ENCODE assay signal across 9 mouse cellular contexts in the genomic region with DNA sequence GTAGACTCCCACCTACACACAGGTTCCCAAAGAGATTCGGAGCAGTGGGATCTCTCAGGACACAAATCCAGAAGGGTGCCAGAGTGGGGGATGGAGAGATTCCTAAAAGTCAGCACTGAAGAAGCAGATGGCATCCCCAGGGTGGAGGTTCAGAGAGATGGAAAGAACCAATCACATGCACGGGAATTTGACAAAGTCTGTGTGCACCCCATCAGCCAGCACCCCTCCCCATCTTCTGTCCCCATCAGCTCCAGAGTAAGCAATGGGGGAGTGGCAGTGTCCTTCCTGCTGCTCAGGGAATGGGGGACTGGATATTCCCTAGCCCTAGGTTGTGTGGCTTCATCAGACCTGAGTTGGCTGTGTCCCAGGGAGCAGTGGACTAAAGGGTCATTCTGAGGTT. TPM values are rescaled to one million over a fixed set of nuclear protein-coding genes. Genes with fewer than 3 reads are reported as not detected.
DNase-seq lines count a peak whose midpoint lies in the region; ATAC-seq lines count a peak whose summit lies in the region.
"Had no signal": no experiment of that assay in that cellular context is flagged by ENCODE, and none has a peak within 500 bp of the region (broad histone marks: within the 10 kb centered on the region; RNA-seq: fewer than 3 reads in every experiment).

No protein-coding gene starts in this region.

- peak overlapping the region; percentile 74 for H3K4me2 ChIP-seq in kidney, embryonic 15.5 days
- peak overlapping the region; percentile 57 for H3K4me2 ChIP-seq in hindbrain, embryonic 15.5 days
- peak overlapping the region; percentile 54 for H3K4me2 ChIP-seq in midbrain, embryonic 15.5 days

- H3K27ac ChIP-seq in kidney, embryonic 15.5 days = peak overlapping the region; percentile 94
- H3K27ac ChIP-seq in hindbrain, embryonic 15.5 days (replicated peaks) = no peak overlapping the region
- H3K27ac ChIP-seq in midbrain, embryonic 15.5 days = no peak overlapping the region

- H3K9ac ChIP-seq in kidney, embryonic 15.5 days = peak overlapping the region; percentile 52
- H3K9ac ChIP-seq in hindbrain, embryonic 15.5 days = no peak overlapping the region
- H3K9ac ChIP-seq in midbrain, embryonic 15.5 days = no peak overlapping the region

- peak; percentile 28; the same call in 1 of the 2 replicates for ATAC-seq in kidney, embryonic 15.5 days (replicated peaks; ENCODE audit: low FRiP score)
- ATAC-seq in hindbrain, embryonic 15.5 days (ENCODE audit: low FRiP score, low read depth) = 0 out of 2 replicates have a peak, but pooled peaks have one; percentile 39
- 0 out of 2 replicates have a peak, but pooled peaks have one; percentile 11 for ATAC-seq in midbrain, embryonic 15.5 days (replicated peaks)
- ATAC-seq in activated CD4-positive, CD25-positive, alpha-beta regulatory T cell, adult 4 months = no peak

- no peaks in the 10 kb centered on the region for H3K9me3 ChIP-seq in kidney, embryonic 15.5 days (replicated peaks)
- H3K9me3 ChIP-seq in hindbrain, embryonic 15.5 days = no peaks in the 10 kb centered on the region
- no peaks in the 10 kb centered on the region for H3K9me3 ChIP-seq in midbrain, embryonic 15.5 days

- DNase-seq in kidney, adult 8-10 months = no peak
- DNase-seq in cerebellum, postnatal 25 days = peak; percentile 86 to 89
- DNase-seq in thymus, postnatal 14 days = no peak
- no peak for DNase-seq in adrenal gland, adult 18-20 months (ENCODE audit: low spot score in 2 of 2)

- H3K27me3 ChIP-seq in kidney, embryonic 15.5 days = peaks cover under 1% of the 10 kb centered on the region; the same call in 1 of the 2 replicates
- H3K27me3 ChIP-seq in hindbrain, embryonic 15.5 days = peaks cover 7% of the 10 kb centered on the region; the same call in 1 of the 2 replicates
- H3K27me3 ChIP-seq in midbrain, embryonic 15.5 days (replicated peaks) = peaks cover 13% of the 10 kb centered on the region; the same call in 1 of the 2 replicates

- H3K36me3 ChIP-seq in kidney, embryonic 15.5 days = peaks cover 11% of the 10 kb centered on the region
- no peaks in the 10 kb centered on the region for H3K36me3 ChIP-seq in hindbrain, embryonic 15.5 days
- no peaks in the 10 kb centered on the region for H3K36me3 ChIP-seq in midbrain, embryonic 15.5 days (replicated peaks)

- WGBS in kidney, embryonic 15.5 days = 2% methylated on average over 2 of the region's 2 CpGs
- 6% methylated on average over 2 of the region's 2 CpGs for WGBS in hindbrain, embryonic 15.5 days
- 9% methylated on average over 2 of the region's 2 CpGs for WGBS in midbrain, embryonic 15.5 days

- peak overlapping the region; percentile 51 for H3K4me3 ChIP-seq in kidney, embryonic 15.5 days (replicated peaks)
- peak overlapping the region; percentile 29; the same call in 1 of the 2 replicates for H3K4me3 ChIP-seq in hindbrain, embryonic 15.5 days
- no peak overlapping the region for H3K4me3 ChIP-seq in midbrain, embryonic 15.5 days

- peaks cover 60% of the 10 kb centered on the region for H3K4me1 ChIP-seq in kidney, embryonic 15.5 days
- H3K4me1 ChIP-seq in hindbrain, embryonic 15.5 days (replicated peaks) = peaks cover 24% of the 10 kb centered on the region
- H3K4me1 ChIP-seq in midbrain, embryonic 15.5 days = peaks cover 22% of the 10 kb centered on the region

RNA-seq across cellular contexts. Expression of gene Epn3, which starts 0.7 kb away (rescaled TPM):
- polyA plus RNA-seq in kidney, embryonic 15.5 days (2015; fragmentation: Nextera tagmentation; extraction: Ambion mirVana) = 16.5 and 18.4 TPM in 2 replicates
- polyA plus RNA-seq in hindbrain, embryonic 15.5 days (2015; fragmentation: Nextera tagmentation; extraction: Ambion mirVana) = 1.0 and 2.5 TPM in 2 replicates
- polyA plus RNA-seq in midbrain, embryonic 15.5 days (2015; fragmentation: Nextera tagmentation; extraction: Ambion mirVana) = 0.72 and 1.2 TPM in 2 replicates
- total RNA-seq in adrenal gland, adult 18-20 months (2021) = 10 to 100 TPM; 33.3 to 48.4 TPM
- not detected for polyA plus RNA-seq in activated CD4-positive, CD25-positive, alpha-beta regulatory T cell, adult 4 months (2017; shearing (Covaris generic))
- total RNA-seq: MEL had no signal

RNA-seq across cellular contexts. Expression of gene Spata20, which starts 13.1 kb away (rescaled TPM):
- polyA plus RNA-seq in kidney, embryonic 15.5 days (2015; fragmentation: Nextera tagmentation; extraction: Ambion mirVana) = 0.05 and 0.19 TPM in 2 replicates
- polyA plus RNA-seq in hindbrain, embryonic 15.5 days (2015; fragmentation: Nextera tagmentation; extraction: Ambion mirVana) = 0.29 and 0.84 TPM in 2 replicates
- polyA plus RNA-seq in midbrain, embryonic 15.5 days (2015; fragmentation: Nextera tagmentation; extraction: Ambion mirVana) = 0.48 and 0.69 TPM in 2 replicates
- not detected for total RNA-seq in adrenal gland, adult 18-20 months (2021)
- polyA plus RNA-seq in activated CD4-positive, CD25-positive, alpha-beta regulatory T cell, adult 4 months (2017; shearing (Covaris generic)) = not detected
- total RNA-seq: MEL had no signal

RNA-seq across cellular contexts. Expression of gene Mycbpap, which starts 22.5 kb away (rescaled TPM):
- polyA plus RNA-seq in kidney, embryonic 15.5 days (2015; fragmentation: Nextera tagmentation; extraction: Ambion mirVana) = 3.6 and 4.4 TPM in 2 replicates
- polyA plus RNA-seq in hindbrain, embryonic 15.5 days (2015; fragmentation: Nextera tagmentation; extraction: Ambion mirVana) = 3.8 and 4.8 TPM in 2 replicates
- 4.1 and 4.5 TPM in 2 replicates for polyA plus RNA-seq in midbrain, embryonic 15.5 days (2015; fragmentation: Nextera tagmentation; extraction: Ambion mirVana)
- total RNA-seq in adrenal gland, adult 18-20 months (2021) = 10 to 100 TPM in 1 of 2 experiments, 1 to 10 TPM in 1; 7.4 to 12.4 TPM
- not detected for polyA plus RNA-seq in activated CD4-positive, CD25-positive, alpha-beta regulatory T cell, adult 4 months (2017; shearing (Covaris generic))

RNA-seq across cellular contexts. Expression of gene Cacna1g, which starts 25.0 kb away (rescaled TPM):
- polyA plus RNA-seq in kidney, embryonic 15.5 days (2015; fragmentation: Nextera tagmentation; extraction: Ambion mirVana) = 8.5 and 9.9 TPM in 2 replicates
- polyA plus RNA-seq in hindbrain, embryonic 15.5 days (2015; fragmentation: Nextera tagmentation; extraction: Ambion mirVana) = 15.0 and 18.8 TPM in 2 replicates
- polyA plus RNA-seq in midbrain, embryonic 15.5 days (2015; fragmentation: Nextera tagmentation; extraction: Ambion mirVana) = 17.7 and 20.7 TPM in 2 replicates
- total RNA-seq in adrenal gland, adult 18-20 months (2021) = under 1 TPM; 0.32 to 0.70 TPM
- polyA plus RNA-seq in activated CD4-positive, CD25-positive, alpha-beta regulatory T cell, adult 4 months (2017; shearing (Covaris generic)) = not detected

RNA-seq across cellular contexts. Expression of gene Rsad1, which starts 50.0 kb away (rescaled TPM):
- 4.0 and 5.6 TPM in 2 replicates for polyA plus RNA-seq in kidney, embryonic 15.5 days (2015; fragmentation: Nextera tagmentation; extraction: Ambion mirVana)
- 8.6 and 9.3 TPM in 2 replicates for polyA plus RNA-seq in hindbrain, embryonic 15.5 days (2015; fragmentation: Nextera tagmentation; extraction: Ambion mirVana)
- 9.1 and 9.7 TPM in 2 replicates for polyA plus RNA-seq in midbrain, embryonic 15.5 days (2015; fragmentation: Nextera tagmentation; extraction: Ambion mirVana)
- 10 to 100 TPM; 12.2 to 16.7 TPM for total RNA-seq in adrenal gland, adult 18-20 months (2021)
- 1 to 10 TPM in 1 of 2 experiments, under 1 TPM in 1; 0.90 to 1.4 TPM for polyA plus RNA-seq in activated CD4-positive, CD25-positive, alpha-beta regulatory T cell, adult 4 months (2017; shearing (Covaris generic))

Comparison
In these comparisons a context has a peak if more than half of its experiments do, and no peak if none do; other contexts are left out.
1. DNase-seq: peak in cerebellum, postnatal 25 days (2 of 2); none in kidney, adult 8-10 months (0 of 2), thymus, postnatal 14 days (single experiment) and adrenal gland, adult 18-20 months (0 of 2).
2. Peak in every context shown above with its lines, with median percentiles within 50 percentile points of each other: H3K4me2 ChIP-seq.